Mouse (Mus musculus): ENCODE data around the gene Cdkn2a. TPM values are rescaled to one million over a fixed set of nuclear protein-coding genes. Genes with fewer than 3 reads are reported as not detected.

Cdkn2a gene
- polyA plus RNA-seq (2016; fragmentation: Nextera tagmentation; extraction: Ambion mirVana) = not detected in 2 replicates

GRCm38 (mm10) chr4:89294486-89295440, at the start of gene Cdkn2a:
Gene Cdkn2a, minus strand, starts transcription at chr4:89294653.
- peak; percentile 78 for DNase-seq (ENCODE audit: low spot score)
- WGBS = under 1% methylated on average over 117 of the region's 117 CpGs

GRCm38 (mm10) chr4:89313461-89313860, 19.0 kb upstream of the Cdkn2a start:
- H3K4me3 ChIP-seq = no peak overlapping the region
- H3K27me3 ChIP-seq (ENCODE audit: insufficient read depth, poor library complexity, severe bottlenecking) = peaks cover 59% of the 10 kb centered on the region
- no peak overlapping the region for H3K27ac ChIP-seq
- H3K4me1 ChIP-seq (replicated peaks) = peaks cover 10% of the 10 kb centered on the region
- DNase-seq (ENCODE audit: low spot score) = peak; percentile 59
- 16% methylated on average over 13 of the region's 13 CpGs for WGBS
- no peaks in the 10 kb centered on the region for H3K36me3 ChIP-seq
- H3K9me3 ChIP-seq = no peaks in the 10 kb centered on the region

More at GRCm38 (mm10) chr4:89294486-89295440, at the start of gene Cdkn2a:
- Histone ChIP-seq H3K27me3 (ENCODE audit: insufficient read depth, poor library complexity, severe bottlenecking) (peaks cover 100% of the 10 kb centered on the region), H3K36me3 (no peaks in the 10 kb centered on the region), H3K4me3 (peak within 1 kb of the TSS; percentile 66), H3K9me3 (no peaks in the 10 kb centered on the region), H3K4me1 (replicated peaks) (peaks cover 21% of the 10 kb centered on the region), H3K27ac (peak within 1 kb of the TSS; percentile 35; the same call in 1 of the 2 replicates)

- Histone ChIP-seq H3K9me3 (no peaks in the 10 kb centered on the region), H3K27ac (no peak within 1 kb of the TSS), H3K36me3 (no peaks in the 10 kb centered on the region), H3K4me3 (peak within 1 kb of the TSS; percentile 63), H3K27me3 (ENCODE audit: insufficient read depth, poor library complexity, severe bottlenecking) (peaks cover 87% of the 10 kb centered on the region), H3K4me1 (replicated peaks) (peaks cover 10% of the 10 kb centered on the region)
- peak; percentile 90 for DNase-seq (ENCODE audit: low spot score)
- WGBS = under 1% methylated on average over 61 of the region's 61 CpGs
Observed at GRCm38 (mm10) chr4:89310491-89311254, 16.2 kb upstream of the Cdkn2a start, which contains the start of gene Cdkn2b. Gene Cdkn2b, minus strand, starts transcription at chr4:89311039.

DNA sequence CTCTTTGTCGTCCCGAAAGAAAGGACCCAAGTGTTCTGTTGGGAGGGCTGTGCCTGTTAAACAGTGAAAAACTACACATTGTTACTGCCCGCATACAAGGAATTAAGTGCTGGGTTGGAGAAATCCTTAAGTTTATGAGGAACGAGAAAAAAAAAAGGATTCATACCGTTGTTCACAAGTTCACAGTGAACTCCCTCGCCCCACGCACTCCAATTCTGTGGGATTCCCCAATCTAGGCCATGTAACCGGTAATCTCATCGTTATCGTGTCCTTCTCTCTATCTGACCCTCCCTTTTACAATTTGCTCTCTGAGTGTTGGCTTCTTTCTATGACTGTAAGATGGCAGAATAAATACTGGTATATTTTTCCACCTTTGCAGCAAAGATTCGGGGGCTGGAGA, 15.5 kb upstream of the Cdkn2a start:
- Histone ChIP-seq H3K4me1 (replicated peaks) (peaks cover 10% of the 10 kb centered on the region), H3K36me3 (no peaks in the 10 kb centered on the region), H3K27ac (no peak overlapping the region), H3K9me3 (no peaks in the 10 kb centered on the region), H3K27me3 (ENCODE audit: insufficient read depth, poor library complexity, severe bottlenecking) (peaks cover 94% of the 10 kb centered on the region), H3K4me3 (peak overlapping the region; percentile 63)
- under 1% methylated on average over 11 of the region's 11 CpGs for WGBS
- peak; percentile 13 for DNase-seq (ENCODE audit: low spot score)

- Histone ChIP-seq H3K27me3 (ENCODE audit: insufficient read depth, poor library complexity, severe bottlenecking) (peaks cover 99% of the 10 kb centered on the region), H3K4me3 (no peak overlapping the region), H3K36me3 (no peaks in the 10 kb centered on the region), H3K9me3 (no peaks in the 10 kb centered on the region), H3K27ac (no peak overlapping the region), H3K4me1 (replicated peaks) (peaks cover 16% of the 10 kb centered on the region)
- DNase-seq (ENCODE audit: low spot score) = peak; percentile 18
- WGBS = 7% methylated on average over 3 of the region's 3 CpGs
Observed at GRCm38 (mm10) chr4:89308001-89308400, 13.5 kb upstream of the Cdkn2a start.

GRCm38 (mm10) chr4:89306798-89307365, 12.4 kb upstream of the Cdkn2a start:
- Histone ChIP-seq H3K9me3 (no peaks in the 10 kb centered on the region), H3K4me3 (no peak overlapping the region), H3K27ac (no peak overlapping the region), H3K4me1 (replicated peaks) (peaks cover 18% of the 10 kb centered on the region), H3K36me3 (no peaks in the 10 kb centered on the region), H3K27me3 (ENCODE audit: insufficient read depth, poor library complexity, severe bottlenecking) (peaks cover 100% of the 10 kb centered on the region)
- peak; percentile 37 for DNase-seq (ENCODE audit: low spot score)
- under 1% methylated on average over 25 of the region's 25 CpGs for WGBS

GRCm38 (mm10) chr4:89305691-89306090, 11.2 kb upstream of the Cdkn2a start:
- H3K36me3 ChIP-seq = no peaks in the 10 kb centered on the region
- H3K9me3 ChIP-seq = no peaks in the 10 kb centered on the region
- H3K4me1 ChIP-seq (replicated peaks) = peaks cover 12% of the 10 kb centered on the region
- no peak overlapping the region for H3K4me3 ChIP-seq
- 8% methylated on average over 3 of the region's 3 CpGs for WGBS
- no peak overlapping the region for H3K27ac ChIP-seq
- DNase-seq (ENCODE audit: low spot score) = peak; percentile 19
- H3K27me3 ChIP-seq (ENCODE audit: insufficient read depth, poor library complexity, severe bottlenecking) = peaks cover 100% of the 10 kb centered on the region

- DNase-seq (ENCODE audit: low spot score) = peak; percentile 62
- WGBS = under 1% methylated on average over 14 of the region's 14 CpGs
Observed at GRCm38 (mm10) chr4:89303281-89303995, 9.0 kb upstream of the Cdkn2a start.

GRCm38 (mm10) chr4:89302129-89302528, 7.7 kb upstream of the Cdkn2a start:
- H3K4me1 ChIP-seq (replicated peaks) = peaks cover 8% of the 10 kb centered on the region; the same call in 1 of the 2 replicates
- no peak for DNase-seq (ENCODE audit: low spot score)
- WGBS = 2% methylated on average over 1 of the region's 1 CpGs

More at GRCm38 (mm10) chr4:89303281-89303995, 9.0 kb upstream of the Cdkn2a start:
- peaks cover 8% of the 10 kb centered on the region; the same call in 1 of the 2 replicates for H3K4me1 ChIP-seq (replicated peaks)
- H3K27me3 ChIP-seq (ENCODE audit: insufficient read depth, poor library complexity, severe bottlenecking) = peaks cover 100% of the 10 kb centered on the region
- H3K4me3 ChIP-seq = no peak overlapping the region
- no peak overlapping the region for H3K27ac ChIP-seq
- no peaks in the 10 kb centered on the region for H3K9me3 ChIP-seq
- no peaks in the 10 kb centered on the region for H3K36me3 ChIP-seq

DNA sequence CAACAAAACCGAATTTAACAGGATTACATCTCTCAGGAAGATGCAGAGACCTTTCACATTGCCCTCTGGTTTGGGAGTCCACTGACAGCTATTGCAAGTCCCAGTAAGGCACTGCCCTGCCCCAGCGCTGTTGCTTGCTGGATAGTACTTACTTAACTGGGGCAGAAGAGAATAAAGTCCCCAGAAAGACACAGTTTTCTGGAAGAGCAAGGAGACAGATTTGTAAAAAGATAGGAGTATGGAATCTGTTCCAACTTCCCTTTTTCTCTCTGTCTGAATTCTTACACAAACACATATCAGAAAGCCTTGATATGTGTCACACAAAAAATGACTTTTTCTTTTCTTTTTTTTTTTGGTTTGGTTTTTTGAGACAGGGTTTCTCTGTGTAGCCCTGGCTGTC, 5.3 kb upstream of the Cdkn2a start:
- Histone ChIP-seq H3K4me3 (no peak overlapping the region), H3K4me1 (replicated peaks) (peaks cover 20% of the 10 kb centered on the region), H3K9me3 (no peaks in the 10 kb centered on the region), H3K27me3 (ENCODE audit: insufficient read depth, poor library complexity, severe bottlenecking) (peaks cover 100% of the 10 kb centered on the region), H3K36me3 (no peaks in the 10 kb centered on the region), H3K27ac (no peak overlapping the region)
- WGBS = 2% methylated on average over 2 of the region's 2 CpGs
- peak; percentile 5 for DNase-seq (ENCODE audit: low spot score)

More at GRCm38 (mm10) chr4:89302129-89302528, 7.7 kb upstream of the Cdkn2a start:
- H3K4me3 ChIP-seq = no peak overlapping the region
- H3K27ac ChIP-seq = no peak overlapping the region
- no peaks in the 10 kb centered on the region for H3K36me3 ChIP-seq
- peaks cover 100% of the 10 kb centered on the region for H3K27me3 ChIP-seq (ENCODE audit: insufficient read depth, poor library complexity, severe bottlenecking)
- no peaks in the 10 kb centered on the region for H3K9me3 ChIP-seq

GRCm38 (mm10) chr4:89295441-89296220, 1.2 kb upstream of the Cdkn2a start:
- Histone ChIP-seq H3K4me3 (peak overlapping the region; percentile 66), H3K36me3 (no peaks in the 10 kb centered on the region), H3K27ac (0 out of 2 replicates have a peak overlapping the region, but pooled peaks have one; percentile 16), H3K9me3 (no peaks in the 10 kb centered on the region), H3K4me1 (replicated peaks) (peaks cover 21% of the 10 kb centered on the region), H3K27me3 (ENCODE audit: insufficient read depth, poor library complexity, severe bottlenecking) (peaks cover 100% of the 10 kb centered on the region)
- peak; percentile 70 for DNase-seq (ENCODE audit: low spot score)
- WGBS = 2% methylated on average over 31 of the region's 31 CpGs
